Mouse (Mus musculus) hindbrain, embryonic 16.5 days (tissue): Measurements from ENCODE around the gene Tmc4. TPM values are rescaled to one million over a fixed set of nuclear protein-coding genes. Genes with fewer than 3 reads are reported as not detected.

Experiments used
- ATAC-seq: fragments of 200-750 bp; cut with Nextera tagmentation; 2 replicates; pipeline ENCODE4 v1.8.0; 2017; ENCODE audit warnings: moderate TSS enrichment, moderate library complexity
- H3K27ac ChIP-seq: fragments of 300-500 bp; sonication (generic); 2 replicates; pipeline ENCODE4 v1.5.1; 2014; ENCODE audit warnings: low read depth, mild to moderate bottlenecking, control low read depth, low read length, moderate library complexity
- H3K27me3 ChIP-seq: fragments of 300-500 bp; sonication (generic); replicated peaks from 2 replicates; pipeline ENCODE4 v1.6.1; 2014; ENCODE audit warnings: low read length; ENCODE audit not compliant: control insufficient read depth, insufficient read depth
- H3K36me3 ChIP-seq: fragments of 300-500 bp; sonication (generic); 2 replicates; pipeline ENCODE4 v1.6.1; 2014; ENCODE audit warnings: mild to moderate bottlenecking, low read length, moderate library complexity, mixed read lengths; ENCODE audit not compliant: control insufficient read depth, insufficient read depth
- H3K4me1 ChIP-seq: fragments of 300-500 bp; sonication (generic); 2 replicates; pipeline ENCODE4 v1.6.1; 2014; ENCODE audit warnings: low read depth, low read length; ENCODE audit not compliant: control insufficient read depth, insufficient read depth
- H3K4me2 ChIP-seq: fragments of 300-500 bp; sonication (generic); 2 replicates; pipeline ENCODE4 v1.6.1; 2014; ENCODE audit warnings: mild to moderate bottlenecking, low read length, control low read depth, moderate library complexity
- H3K4me3 ChIP-seq: fragments of 300-500 bp; sonication (generic); 2 replicates; pipeline ENCODE4 v1.5.1; 2014; ENCODE audit warnings: mild to moderate bottlenecking, low read length, control low read depth, moderate library complexity
- H3K9ac ChIP-seq: fragments of 300-500 bp; sonication (generic); 2 replicates; pipeline ENCODE4 v1.6.1; 2014; ENCODE audit warnings: low read depth, mild to moderate bottlenecking, control low read depth, low read length, moderate library complexity
- H3K9me3 ChIP-seq: fragments of 300-500 bp; sonication (generic); 2 replicates; pipeline ENCODE4 v1.6.1; 2014; ENCODE audit warnings: mild to moderate bottlenecking, low read length, moderate library complexity; ENCODE audit not compliant: control insufficient read depth
- WGBS: fragments of 180-500 bp; shearing (Covaris S2); extraction: QIAGEN DNeasy Blood & Tissue Kit; methylation state at CpG from one replicate; pipeline ENCODE4 v1.1.7; 2014; 5-methylcytosine and 5-hydroxymethylcytosine counted together
- polyA plus RNA-seq: library from polyadenylated mRNA; unstranded; fragments of >200 nt; fragmentation: Nextera tagmentation; extraction: Ambion mirVana; gene quantifications from 2 replicates; pipeline ENCODE4 v1.2.1, GENCODE M21; 2015

Gene Tmc4
- polyA plus RNA-seq, 1 experiment from 2014 or later = 3.8 TPM

- H3K9me3 ChIP-seq = no peaks in the 10 kb centered on the region
- H3K27me3 ChIP-seq = no peaks in the 10 kb centered on the region
- H3K4me3 ChIP-seq = no peak overlapping the region
- H3K4me1 ChIP-seq = no peaks in the 10 kb centered on the region
- H3K27ac ChIP-seq = no peak overlapping the region
- H3K36me3 ChIP-seq = no peaks in the 10 kb centered on the region; the same call in 1 of the 2 replicates
- ATAC-seq = no peak
- H3K4me2 ChIP-seq = no peak overlapping the region
- H3K9ac ChIP-seq = no peak overlapping the region
- WGBS = 86% methylated on average over 12 of the region's 12 CpGs
Observed at GRCm38 (mm10) chr7:3676371-3676770, 982 bp downstream of the Tmc4 start.

GRCm38 (mm10) chr7:3675228-3675548 is 2.2 kb downstream of the Tmc4 start:
- 0 out of 2 replicates have a peak, but pooled peaks have one; percentile 1 for ATAC-seq
- Histone ChIP-seq H3K9ac (no peak overlapping the region), H3K27me3 (no peaks in the 10 kb centered on the region), H3K9me3 (no peaks in the 10 kb centered on the region), H3K4me1 (no peaks in the 10 kb centered on the region), H3K4me3 (no peak overlapping the region), H3K36me3 (peaks cover 2% of the 10 kb centered on the region; the same call in 1 of the 2 replicates), H3K4me2 (no peak overlapping the region), H3K27ac (no peak overlapping the region)
- WGBS = 82% methylated on average over 3 of the region's 3 CpGs

GRCm38 (mm10) chr7:3674507-3675227 is 2.7 kb downstream of the Tmc4 start:
- Histone ChIP-seq H3K4me1 (no peaks in the 10 kb centered on the region), H3K27me3 (no peaks in the 10 kb centered on the region), H3K4me2 (no peak overlapping the region), H3K9me3 (no peaks in the 10 kb centered on the region), H3K9ac (no peak overlapping the region), H3K27ac (no peak overlapping the region), H3K4me3 (no peak overlapping the region), H3K36me3 (peaks cover 2% of the 10 kb centered on the region; the same call in 1 of the 2 replicates)
- peak; percentile 84 for ATAC-seq
- 71% methylated on average over 10 of the region's 10 CpGs for WGBS

GRCm38 (mm10) chr7:3666921-3667391 is 10.4 kb downstream of the Tmc4 start:
- Histone ChIP-seq H3K4me1 (peaks cover 16% of the 10 kb centered on the region), H3K36me3 (peaks cover 5% of the 10 kb centered on the region; the same call in 1 of the 2 replicates), H3K27me3 (no peaks in the 10 kb centered on the region), H3K27ac (no peak overlapping the region), H3K4me3 (no peak overlapping the region), H3K9ac (no peak overlapping the region), H3K9me3 (no peaks in the 10 kb centered on the region), H3K4me2 (peak overlapping the region; percentile 13; the same call in 1 of the 2 replicates)
- WGBS = 21% methylated on average over 14 of the region's 14 CpGs
- ATAC-seq = no peak

- Histone ChIP-seq H3K9me3 (no peaks in the 10 kb centered on the region), H3K9ac (peak within 1 kb of the TSS; percentile 80), H3K4me2 (peak within 1 kb of the TSS; percentile 74), H3K4me3 (peak within 1 kb of the TSS; percentile 76), H3K36me3 (peaks cover 13% of the 10 kb centered on the region), H3K27ac (peak within 1 kb of the TSS; percentile 84), H3K27me3 (no peaks in the 10 kb centered on the region), H3K4me1 (peaks cover 16% of the 10 kb centered on the region)
- ATAC-seq = peak; percentile 99
- WGBS = 5% methylated on average over 42 of the region's 45 CpGs
Observed at GRCm38 (mm10) chr7:3665215-3666114, 11.9 kb downstream of the Tmc4 start, which contains the start of gene Leng1. TSS of gene Leng1 (minus strand) at chr7:3665840.

GRCm38 (mm10) chr7:3664524-3665214 is 12.7 kb downstream of the Tmc4 start:
- no peaks in the 10 kb centered on the region for H3K27me3 ChIP-seq
- H3K9ac ChIP-seq = peak overlapping the region; percentile 80
- H3K4me1 ChIP-seq = peaks cover 16% of the 10 kb centered on the region
- peak overlapping the region; percentile 74 for H3K4me2 ChIP-seq
- peak overlapping the region; percentile 76 for H3K4me3 ChIP-seq
- peak; percentile 18 for ATAC-seq
- H3K27ac ChIP-seq = peak overlapping the region; percentile 84
- 30% methylated on average over 15 of the region's 15 CpGs for WGBS
- peaks cover 19% of the 10 kb centered on the region for H3K36me3 ChIP-seq
- no peaks in the 10 kb centered on the region for H3K9me3 ChIP-seq

- peaks cover 74% of the 10 kb centered on the region for H3K36me3 ChIP-seq
- WGBS = 97% methylated on average over 13 of the region's 14 CpGs
- no peak for ATAC-seq
Observed at GRCm38 (mm10) chr7:3658578-3658977, 18.8 kb downstream of the Tmc4 start.

GRCm38 (mm10) chr7:3656966-3657365 is 20.4 kb downstream of the Tmc4 start:
- H3K4me2 ChIP-seq = no peak overlapping the region
- no peak overlapping the region for H3K4me3 ChIP-seq
- H3K27ac ChIP-seq = no peak overlapping the region
- 95% methylated on average over 4 of the region's 4 CpGs for WGBS
- H3K36me3 ChIP-seq = peaks cover 86% of the 10 kb centered on the region
- no peak for ATAC-seq
- H3K9ac ChIP-seq = no peak overlapping the region
- H3K4me1 ChIP-seq = no peaks in the 10 kb centered on the region
- H3K27me3 ChIP-seq = no peaks in the 10 kb centered on the region
- H3K9me3 ChIP-seq = no peaks in the 10 kb centered on the region

More at GRCm38 (mm10) chr7:3658578-3658977, 18.8 kb downstream of the Tmc4 start:
- no peak overlapping the region for H3K9ac ChIP-seq
- no peak overlapping the region for H3K4me3 ChIP-seq
- H3K9me3 ChIP-seq = no peaks in the 10 kb centered on the region
- H3K27ac ChIP-seq = no peak overlapping the region
- H3K4me1 ChIP-seq = peaks cover 1% of the 10 kb centered on the region
- no peak overlapping the region for H3K4me2 ChIP-seq
- H3K27me3 ChIP-seq = no peaks in the 10 kb centered on the region
